Mouse (Mus musculus): ENCODE data around the gene Atf7ip. TPM values are rescaled to one million over a fixed set of nuclear protein-coding genes. Genes with fewer than 3 reads are reported as not detected.

The Atf7ip gene
- 48.9 TPM for polyA plus RNA-seq (2014; fragmentation: Illumina TruSeq; extraction: RNeasy Lipid Tissue Mini Kit (QIAGEN cat#74804); ENCODE audit: low read depth, low replicate concordance)

DNA sequence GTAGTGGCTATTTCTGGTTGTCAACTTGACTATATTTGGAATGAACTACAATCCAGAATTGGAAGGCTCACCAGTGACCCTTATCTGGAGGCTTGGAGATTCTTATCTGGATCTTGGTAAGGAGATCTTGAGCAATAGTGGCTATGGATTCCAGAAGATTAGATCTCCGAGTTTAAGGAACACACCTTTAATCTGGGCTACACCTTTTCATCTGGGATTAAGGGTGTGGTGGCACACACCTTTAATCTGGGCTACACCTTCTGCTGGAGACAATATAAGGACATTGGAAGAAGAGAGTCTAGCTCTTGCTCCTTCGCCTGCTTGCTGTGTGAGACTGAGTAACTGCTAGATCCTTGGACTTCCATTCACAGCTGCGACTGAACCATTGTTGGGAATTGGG lies at the start of gene Atf7ip:
Atf7ip (plus strand) TSS at position 301 of the 400 bp plus-strand sequence.

Other genes with a start within 250 kb of the Atf7ip start
- gene Gm8994, start 178.6 kb upstream of the Atf7ip start, polyA plus RNA-seq (2014; fragmentation: Illumina TruSeq; extraction: RNeasy Lipid Tissue Mini Kit (QIAGEN cat#74804); ENCODE audit: low read depth, low replicate concordance) = not detected
- gene E330021D16Rik, start 90.6 kb upstream of the Atf7ip start, polyA plus RNA-seq (2014; fragmentation: Illumina TruSeq; extraction: RNeasy Lipid Tissue Mini Kit (QIAGEN cat#74804); ENCODE audit: low read depth, low replicate concordance) = not detected
- gene Plbd1, start 155.8 kb downstream of the Atf7ip start, polyA plus RNA-seq (2014; fragmentation: Illumina TruSeq; extraction: RNeasy Lipid Tissue Mini Kit (QIAGEN cat#74804); ENCODE audit: low read depth, low replicate concordance) = 119 TPM

All from sigmoid colon, adult 10 weeks (tissue).